Mouse (Mus musculus) midbrain, postnatal 0 days (tissue): ENCODE measurements around the gene Zfp780b. TPM values are rescaled to one million over a fixed set of nuclear protein-coding genes. Genes with fewer than 3 reads are reported as not detected.
A peak's percentile ranks its signal among the peaks of the same experiment; 100 is the strongest.
"Not testable (repeated sequence)": the region's sequence is repeated elsewhere in the genome, so short reads cannot be mapped to it uniquely, and the experiment has no call there.

Experiments used
- ATAC-seq: fragments of 200-750 bp; cut with Nextera tagmentation; 2 replicates; pipeline ENCODE4 v1.8.0; 2017; ENCODE audit warnings: moderate number of reproducible peaks, mild to moderate bottlenecking, moderate TSS enrichment, moderate library complexity; ENCODE audit not compliant: low FRiP score
- DNase-seq: peaks from one replicate; pipeline ENCODE4 v3.0.0-alpha.2; 2015; ENCODE audit warnings: low spot score
- H3K27ac ChIP-seq: fragments of 300-500 bp; sonication (generic); 2 replicates; pipeline ENCODE4 v1.5.1; 2014; ENCODE audit warnings: low read depth, mild to moderate bottlenecking, low read length, mixed read lengths
- H3K27me3 ChIP-seq: fragments of 300-500 bp; sonication (generic); 2 replicates; pipeline ENCODE4 v1.6.1; 2014; ENCODE audit warnings: low read length, control low read depth, mixed read lengths; ENCODE audit not compliant: insufficient read depth
- H3K36me3 ChIP-seq: fragments of 300-500 bp; sonication (generic); 2 replicates; pipeline ENCODE4 v1.6.1; 2014; ENCODE audit warnings: low read length, control low read depth, mixed read lengths; ENCODE audit not compliant: insufficient read depth
- H3K4me1 ChIP-seq: fragments of 300-500 bp; sonication (generic); 2 replicates; pipeline ENCODE4 v1.6.1; 2014; ENCODE audit warnings: mild to moderate bottlenecking, control low read depth, antibody characterized with exemption, low read length, mixed read lengths; ENCODE audit not compliant: insufficient read depth
- H3K4me2 ChIP-seq: fragments of 300-500 bp; sonication (generic); 2 replicates; pipeline ENCODE4 v1.6.1; 2014; ENCODE audit warnings: low read depth, mild to moderate bottlenecking, low read length, mixed read lengths; ENCODE audit not compliant: poor library complexity, severe bottlenecking
- H3K4me3 ChIP-seq: fragments of 300-500 bp; sonication (generic); 2 replicates; pipeline ENCODE4 v1.5.1; 2014; ENCODE audit warnings: low read depth, mild to moderate bottlenecking, low read length, moderate library complexity
- H3K9ac ChIP-seq: fragments of 300-500 bp; sonication (generic); replicated peaks from 2 replicates; pipeline ENCODE4 v1.6.1; 2014; ENCODE audit warnings: mild to moderate bottlenecking, low read length, moderate library complexity, mixed read lengths; ENCODE audit not compliant: poor library complexity, severe bottlenecking
- H3K9me3 ChIP-seq: fragments of 300-500 bp; sonication (generic); 2 replicates; pipeline ENCODE4 v1.6.1; 2016; ENCODE audit warnings: low read length, control low read depth
- CTCF ChIP-seq: IDR thresholded peaks from 2 replicates; pipeline ENCODE4 v1.5.1; 2016; ENCODE audit warnings: antibody characterized with exemption, mild to moderate bottlenecking
- WGBS: fragments of 180-500 bp; shearing (Covaris S2); extraction: QIAGEN DNeasy Blood & Tissue Kit; methylation state at CpG from one replicate; pipeline ENCODE4 v1.1.7; 2014; 5-methylcytosine and 5-hydroxymethylcytosine counted together
- polyA plus RNA-seq: library from polyadenylated mRNA; unstranded; fragments of >200 nt; fragmentation: Nextera tagmentation; extraction: Ambion mirVana; gene quantifications from 2 replicates; pipeline ENCODE4 v1.2.1, GENCODE M21; 2015
- total RNA-seq: library from RNA; depleted of rRNA; stranded (reverse); fragments of >200 nt; gene quantifications from 2 replicates; pipeline ENCODE4 v1.2.3, GENCODE M21; 2014; rRNA removed

The Zfp780b gene
- 21.8 and 29.7 TPM in 2 replicates for total RNA-seq
- polyA plus RNA-seq: 21.6 and 22.1 TPM in 2 replicates

GRCm38 (mm10) chr7:27978683-27979528 is at the start of gene Zfp780b:
Gene Zfp780b (minus strand): TSS chr7:27979171.
- ATAC-seq: peak; percentile 78; the same call in 1 of the 2 replicates
- TF ChIP-seq CTCF: peak; percentile 21; the same call in 1 of the 2 replicates
- DNase-seq: peak; percentile 74
- H3K27me3 ChIP-seq: no peaks in the 10 kb centered on the region
- peak within 1 kb of the TSS; percentile 88 for H3K4me2 ChIP-seq
- H3K9me3 ChIP-seq: peaks cover 9% of the 10 kb centered on the region; the same call in 1 of the 2 replicates
- H3K27ac ChIP-seq: peak within 1 kb of the TSS; percentile 86
- no peaks in the 10 kb centered on the region for H3K36me3 ChIP-seq
- H3K4me3 ChIP-seq: peak within 1 kb of the TSS; percentile 85
- H3K9ac ChIP-seq: peak within 1 kb of the TSS; percentile 91
- WGBS: under 1% methylated on average over 29 of the region's 29 CpGs
- peaks cover 5% of the 10 kb centered on the region; the same call in 1 of the 2 replicates for H3K4me1 ChIP-seq

- Histone ChIP-seq H3K4me3 (peak overlapping the region; percentile 54), H3K4me1 (no peaks in the 10 kb centered on the region), H3K9me3 (no peaks in the 10 kb centered on the region), H3K27me3 (no peaks in the 10 kb centered on the region), H3K4me2 (peak overlapping the region; percentile 67), H3K9ac (peak overlapping the region; percentile 71), H3K36me3 (no peaks in the 10 kb centered on the region), H3K27ac (peak overlapping the region; percentile 62; the same call in 1 of the 2 replicates)
- ATAC-seq: 0 out of 2 replicates have a peak, but pooled peaks have one; percentile 15
- TF ChIP-seq CTCF: no peak
- no peak for DNase-seq
- WGBS: 17% methylated on average over 7 of the region's 7 CpGs
Observed at GRCm38 (mm10) chr7:28014445-28014810, 35.5 kb upstream of the Zfp780b start.

- no peaks in the 10 kb centered on the region for H3K4me1 ChIP-seq
- H3K27me3 ChIP-seq: no peaks in the 10 kb centered on the region
- 0 out of 2 replicates have a peak, but pooled peaks have one; percentile 9 for TF ChIP-seq CTCF
- no peaks in the 10 kb centered on the region for H3K9me3 ChIP-seq
- H3K36me3 ChIP-seq: no peaks in the 10 kb centered on the region
- H3K9ac ChIP-seq: peak within 1 kb of the TSS; percentile 71
- H3K27ac ChIP-seq: peak within 1 kb of the TSS; percentile 62
- DNase-seq (peak; percentile 86), ATAC-seq (peak; percentile 91)
- peak within 1 kb of the TSS; percentile 67 for H3K4me2 ChIP-seq
- under 1% methylated on average over 47 of the region's 47 CpGs for WGBS
- peak within 1 kb of the TSS; percentile 54 for H3K4me3 ChIP-seq
Observed at GRCm38 (mm10) chr7:28013549-28014444, 34.8 kb upstream of the Zfp780b start, which contains the start of gene Zfp850. Gene Zfp850 (minus strand): TSS chr7:28014115.

DNA sequence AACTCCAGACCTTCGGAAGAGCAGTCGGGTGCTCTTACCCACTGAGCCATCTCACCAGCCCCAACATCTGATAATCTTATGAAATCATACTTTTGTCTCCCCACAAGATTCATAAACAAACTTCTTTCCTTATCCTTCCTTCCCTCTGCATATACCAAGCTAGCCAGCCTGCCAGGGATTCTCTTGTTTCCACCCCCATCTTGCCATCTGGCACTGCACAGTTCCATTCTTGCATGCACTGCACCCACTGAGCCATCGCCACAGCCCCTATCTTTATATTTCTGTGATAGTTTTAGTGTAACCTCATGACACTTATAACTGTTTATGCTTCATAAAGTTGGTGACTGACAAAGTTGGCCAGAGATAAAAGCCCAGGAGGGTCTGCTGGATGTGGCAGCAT is 31.3 kb upstream of the Zfp780b start:
- WGBS: 93% methylated on average over 3 of the region's 3 CpGs
- H3K27ac ChIP-seq: no peak overlapping the region

DNA sequence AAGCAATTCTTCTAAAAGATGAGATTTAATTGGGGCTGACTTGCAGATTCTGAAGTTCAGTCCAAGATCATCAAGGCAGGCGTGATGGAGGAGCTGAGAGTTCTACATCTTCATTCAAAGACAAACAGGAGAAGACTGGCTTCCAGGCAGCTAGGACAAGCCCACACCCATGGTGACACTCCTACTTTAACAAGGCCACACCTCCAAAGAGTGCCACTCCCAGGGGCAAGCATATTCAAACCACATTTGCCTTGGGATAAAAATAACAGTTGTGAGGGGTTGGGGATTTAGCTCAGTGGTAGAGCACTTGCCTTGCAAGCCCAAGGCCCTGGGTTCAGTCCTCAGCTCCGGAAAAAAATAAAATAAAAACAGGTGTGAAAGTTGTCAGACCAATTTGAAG is 3.2 kb upstream of the Zfp780b start:
- no peak overlapping the region for H3K9ac ChIP-seq
- H3K4me3 ChIP-seq: no peak overlapping the region
- peaks cover 26% of the 10 kb centered on the region for H3K9me3 ChIP-seq
- H3K4me1 ChIP-seq: peaks cover 5% of the 10 kb centered on the region; the same call in 1 of the 2 replicates
- 79% methylated on average over 2 of the region's 2 CpGs for WGBS
- no peak overlapping the region for H3K4me2 ChIP-seq
- DNase-seq (no peak), ATAC-seq (no peak)
- H3K36me3 ChIP-seq: 0 out of 2 replicates have a peak, but pooled peaks cover 2% of the 10 kb centered on the region
- no peaks in the 10 kb centered on the region for H3K27me3 ChIP-seq
- TF ChIP-seq CTCF: no peak
- no peak overlapping the region for H3K27ac ChIP-seq

More for the DNA sequence above, 31.3 kb upstream of the Zfp780b start:
- no peak overlapping the region for H3K4me2 ChIP-seq
- no peak for ATAC-seq
- DNase-seq: no peak
- TF ChIP-seq CTCF: no peak
- H3K36me3 ChIP-seq: peaks cover 12% of the 10 kb centered on the region
- H3K4me3 ChIP-seq: no peak overlapping the region
- H3K9ac ChIP-seq: no peak overlapping the region
- no peaks in the 10 kb centered on the region for H3K4me1 ChIP-seq
- H3K9me3 ChIP-seq: no peaks in the 10 kb centered on the region
- H3K27me3 ChIP-seq: no peaks in the 10 kb centered on the region

DNA sequence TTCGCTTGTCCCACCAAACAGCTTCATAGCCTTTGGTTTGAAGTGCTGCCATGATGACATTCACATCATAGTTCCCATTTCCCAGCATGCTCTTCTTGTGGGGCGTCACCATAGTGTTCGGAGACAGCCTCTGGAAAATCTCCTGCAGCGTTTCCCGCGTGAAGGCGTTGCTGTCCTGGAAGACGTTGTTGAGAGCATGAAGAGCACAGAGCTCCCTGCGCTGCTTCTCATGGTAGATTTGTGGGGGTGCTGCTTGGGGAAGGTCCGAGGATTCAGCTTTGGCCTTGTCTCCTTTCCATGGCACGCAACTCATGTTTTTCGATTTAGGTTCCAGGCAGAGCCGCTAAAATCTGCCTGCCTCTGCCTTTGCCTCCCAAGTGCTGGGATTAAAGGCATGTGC is 29.5 kb downstream of the Zfp780b start:
- not testable (repeated sequence) for H3K36me3 ChIP-seq, H3K9ac ChIP-seq, DNase-seq, H3K27me3 ChIP-seq, H3K27ac ChIP-seq, H3K4me2 ChIP-seq, H3K4me1 ChIP-seq, ATAC-seq, H3K4me3 ChIP-seq, H3K9me3 ChIP-seq
- WGBS: 94% methylated on average over 13 of the region's 13 CpGs
